Mouse (Mus musculus) kidney, postnatal 36 days (tissue): ENCODE measurements around the gene Casc3.
A peak's percentile ranks its signal among the peaks of the same experiment; 100 is the strongest.

Experiments
- DNase-seq, 2 experiments: peaks; one replicate each; pipeline ENCODE4 v3.0.0; 2021 to 2022; ENCODE audit warnings: mixed read lengths in 2 of 2

Casc3 gene

DNA sequence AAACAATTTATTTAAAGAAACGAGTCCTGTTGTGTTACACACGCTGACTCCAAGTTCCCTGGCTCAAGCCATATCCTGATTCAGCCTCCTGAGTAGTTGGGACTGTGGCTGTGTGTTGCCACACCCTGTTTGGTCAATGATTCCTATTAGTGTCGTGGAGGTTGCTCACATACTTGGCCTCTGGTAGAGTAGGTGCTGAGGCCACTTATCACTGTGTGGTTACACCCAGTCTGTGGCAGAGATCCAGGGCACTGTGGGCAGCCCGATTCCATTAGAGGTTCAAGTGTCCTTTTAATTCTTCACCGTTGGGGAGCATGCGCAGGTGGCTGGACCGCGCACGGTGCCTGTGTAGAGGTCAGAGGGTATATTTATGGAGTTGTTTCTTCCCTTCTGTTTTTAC is 69.2 kb downstream of the Casc3 start:
- peak in 1 of 2 experiments; percentile 46 for DNase-seq

DNA sequence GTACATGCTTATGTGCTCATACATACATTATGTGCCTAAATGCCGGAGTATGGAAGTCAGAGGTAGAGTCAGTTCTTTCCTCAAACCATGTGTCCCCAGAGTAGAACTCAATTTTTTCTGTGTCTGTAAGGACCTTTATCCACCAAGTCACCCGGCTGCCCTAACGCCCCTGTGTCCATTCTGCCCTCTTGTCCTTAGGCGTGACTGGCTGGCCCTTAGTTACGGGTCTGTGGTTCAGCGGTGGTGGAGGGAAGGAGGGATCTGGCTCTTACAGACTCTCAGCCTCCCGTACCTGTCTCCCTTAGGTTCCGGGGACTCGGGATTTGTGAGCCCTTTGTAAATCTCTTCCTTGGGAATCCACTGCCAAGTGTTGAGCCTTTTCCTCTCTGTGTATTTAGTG is 72.3 kb downstream of the Casc3 start:
- DNase-seq: peak; percentile 67 to 73
